Mouse (Mus musculus): ENCODE data around the gene 1700023F06Rik. TPM values are rescaled to one million over a fixed set of nuclear protein-coding genes. Genes with fewer than 3 reads are reported as not detected.

1700023F06Rik gene
- polyA plus RNA-seq, 1 experiment from 2014 or later: 0.87 TPM

GRCm38 (mm10) chr11:103180426-103180825 lies 27.9 kb downstream of the 1700023F06Rik start:
- WGBS: 79% methylated on average over 1 of the region's 1 CpGs

GRCm38 (mm10) chr11:103178748-103179147 lies 29.6 kb downstream of the 1700023F06Rik start:
- no peaks in the 10 kb centered on the region for H3K4me1 ChIP-seq
- WGBS: 82% methylated on average over 8 of the region's 8 CpGs
- no peak overlapping the region for H3K4me3 ChIP-seq
- no peak for ATAC-seq (ENCODE audit: borderline replicate concordance, extremely low read depth, low FRiP score, low TSS enrichment)
- H3K36me3 ChIP-seq: no peaks in the 10 kb centered on the region
- H3K9me3 ChIP-seq: no peaks in the 10 kb centered on the region
- no peak overlapping the region for H3K27ac ChIP-seq
- H3K4me2 ChIP-seq: no peak overlapping the region
- H3K27me3 ChIP-seq: no peaks in the 10 kb centered on the region; the same call in 1 of the 2 replicates
- no peak overlapping the region for H3K9ac ChIP-seq

More at GRCm38 (mm10) chr11:103180426-103180825, 27.9 kb downstream of the 1700023F06Rik start:
- no peak for ATAC-seq (ENCODE audit: borderline replicate concordance, extremely low read depth, low FRiP score, low TSS enrichment)
- H3K4me2 ChIP-seq: no peak overlapping the region
- no peak overlapping the region for H3K27ac ChIP-seq
- no peaks in the 10 kb centered on the region for H3K4me1 ChIP-seq
- H3K4me3 ChIP-seq: no peak overlapping the region
- no peak overlapping the region for H3K9ac ChIP-seq
- H3K9me3 ChIP-seq: no peaks in the 10 kb centered on the region
- no peaks in the 10 kb centered on the region for H3K27me3 ChIP-seq
- no peaks in the 10 kb centered on the region for H3K36me3 ChIP-seq

- 75% methylated on average over 15 of the region's 15 CpGs for WGBS
- no peak for ATAC-seq (ENCODE audit: borderline replicate concordance, extremely low read depth, low FRiP score, low TSS enrichment)
Measured at GRCm38 (mm10) chr11:103177815-103178485, 30.4 kb downstream of the 1700023F06Rik start.

GRCm38 (mm10) chr11:103177216-103177615 lies 31.1 kb downstream of the 1700023F06Rik start:
- Histone ChIP-seq H3K9me3 (no peaks in the 10 kb centered on the region), H3K36me3 (no peaks in the 10 kb centered on the region), H3K4me2 (no peak overlapping the region), H3K9ac (no peak overlapping the region), H3K4me3 (no peak overlapping the region), H3K27me3 (peaks cover 14% of the 10 kb centered on the region), H3K4me1 (no peaks in the 10 kb centered on the region), H3K27ac (no peak overlapping the region)
- ATAC-seq (ENCODE audit: borderline replicate concordance, extremely low read depth, low FRiP score, low TSS enrichment): no peak
- 70% methylated on average over 5 of the region's 5 CpGs for WGBS

More at GRCm38 (mm10) chr11:103177815-103178485, 30.4 kb downstream of the 1700023F06Rik start:
- Histone ChIP-seq H3K9me3 (no peaks in the 10 kb centered on the region), H3K36me3 (no peaks in the 10 kb centered on the region), H3K4me3 (no peak overlapping the region), H3K27me3 (peaks cover 7% of the 10 kb centered on the region; the same call in 1 of the 2 replicates), H3K9ac (no peak overlapping the region), H3K27ac (no peak overlapping the region), H3K4me1 (no peaks in the 10 kb centered on the region), H3K4me2 (no peak overlapping the region)

- Histone ChIP-seq H3K9ac (no peak overlapping the region), H3K4me2 (no peak overlapping the region), H3K27me3 (peaks cover 21% of the 10 kb centered on the region), H3K4me1 (no peaks in the 10 kb centered on the region), H3K4me3 (no peak overlapping the region), H3K9me3 (no peaks in the 10 kb centered on the region), H3K27ac (no peak overlapping the region), H3K36me3 (no peaks in the 10 kb centered on the region)
- WGBS: 80% methylated on average over 1 of the region's 1 CpGs
- no peak for ATAC-seq (ENCODE audit: borderline replicate concordance, extremely low read depth, low FRiP score, low TSS enrichment)
Measured at GRCm38 (mm10) chr11:103176510-103176909, 31.8 kb downstream of the 1700023F06Rik start.

- Histone ChIP-seq H3K9ac (no peak overlapping the region), H3K4me2 (no peak overlapping the region), H3K4me3 (no peak overlapping the region), H3K27me3 (peaks cover 28% of the 10 kb centered on the region), H3K4me1 (peaks cover 5% of the 10 kb centered on the region; the same call in 1 of the 2 replicates), H3K36me3 (no peaks in the 10 kb centered on the region), H3K27ac (no peak overlapping the region), H3K9me3 (no peaks in the 10 kb centered on the region)
- ATAC-seq (ENCODE audit: borderline replicate concordance, extremely low read depth, low FRiP score, low TSS enrichment): no peak
- WGBS: 66% methylated on average over 14 of the region's 14 CpGs
Measured at GRCm38 (mm10) chr11:103175688-103176442, 32.5 kb downstream of the 1700023F06Rik start.

- Histone ChIP-seq H3K4me1 (peaks cover 12% of the 10 kb centered on the region), H3K4me3 (no peak overlapping the region), H3K4me2 (no peak overlapping the region), H3K27ac (no peak overlapping the region), H3K27me3 (peaks cover 37% of the 10 kb centered on the region), H3K36me3 (no peaks in the 10 kb centered on the region), H3K9me3 (no peaks in the 10 kb centered on the region), H3K9ac (no peak overlapping the region)
- no peak for ATAC-seq (ENCODE audit: borderline replicate concordance, extremely low read depth, low FRiP score, low TSS enrichment)
- WGBS: 43% methylated on average over 8 of the region's 8 CpGs
Measured at GRCm38 (mm10) chr11:103174891-103175391, 33.4 kb downstream of the 1700023F06Rik start.

- H3K4me3 ChIP-seq: no peak overlapping the region
- WGBS: 76% methylated on average over 5 of the region's 5 CpGs
- H3K9me3 ChIP-seq: no peaks in the 10 kb centered on the region
- peaks cover 12% of the 10 kb centered on the region for H3K4me1 ChIP-seq
- H3K9ac ChIP-seq: no peak overlapping the region
- peaks cover 42% of the 10 kb centered on the region for H3K27me3 ChIP-seq
- no peak overlapping the region for H3K4me2 ChIP-seq
- no peak for ATAC-seq (ENCODE audit: borderline replicate concordance, extremely low read depth, low FRiP score, low TSS enrichment)
- H3K36me3 ChIP-seq: no peaks in the 10 kb centered on the region
- H3K27ac ChIP-seq: no peak overlapping the region
Measured at GRCm38 (mm10) chr11:103174411-103174832, 33.9 kb downstream of the 1700023F06Rik start.

GRCm38 (mm10) chr11:103173771-103174344 lies 34.5 kb downstream of the 1700023F06Rik start:
- Histone ChIP-seq H3K4me2 (no peak overlapping the region), H3K4me1 (peaks cover 12% of the 10 kb centered on the region), H3K27ac (no peak overlapping the region), H3K4me3 (no peak overlapping the region), H3K36me3 (no peaks in the 10 kb centered on the region), H3K9me3 (no peaks in the 10 kb centered on the region), H3K27me3 (peaks cover 48% of the 10 kb centered on the region), H3K9ac (no peak overlapping the region)
- WGBS: 84% methylated on average over 11 of the region's 11 CpGs
- no peak for ATAC-seq (ENCODE audit: borderline replicate concordance, extremely low read depth, low FRiP score, low TSS enrichment)

- Histone ChIP-seq H3K27ac (no peak overlapping the region), H3K27me3 (peaks cover 49% of the 10 kb centered on the region), H3K9me3 (no peaks in the 10 kb centered on the region), H3K4me2 (no peak overlapping the region), H3K9ac (no peak overlapping the region), H3K36me3 (no peaks in the 10 kb centered on the region), H3K4me1 (peaks cover 12% of the 10 kb centered on the region), H3K4me3 (no peak overlapping the region)
- 83% methylated on average over 7 of the region's 7 CpGs for WGBS
- no peak for ATAC-seq (ENCODE audit: borderline replicate concordance, extremely low read depth, low FRiP score, low TSS enrichment)
Measured at GRCm38 (mm10) chr11:103173041-103173770, 35.2 kb downstream of the 1700023F06Rik start.

GRCm38 (mm10) chr11:103172392-103173040 lies 35.8 kb downstream of the 1700023F06Rik start:
- no peak for ATAC-seq (ENCODE audit: borderline replicate concordance, extremely low read depth, low FRiP score, low TSS enrichment)
- Histone ChIP-seq H3K9ac (no peak overlapping the region), H3K4me3 (no peak overlapping the region), H3K9me3 (no peaks in the 10 kb centered on the region), H3K27ac (no peak overlapping the region), H3K4me2 (no peak overlapping the region), H3K36me3 (no peaks in the 10 kb centered on the region), H3K4me1 (peaks cover 12% of the 10 kb centered on the region), H3K27me3 (peaks cover 49% of the 10 kb centered on the region)
- 61% methylated on average over 6 of the region's 6 CpGs for WGBS
